Mouse (Mus musculus) A20 (cell line): ENCODE results near the gene Ndufb5.
"Not testable (repeated sequence)": the region's sequence is repeated elsewhere in the genome, so short reads cannot be mapped to it uniquely, and the experiment has no call there.

ENCODE experiments used
- DNase-seq: peaks from one replicate; pipeline ENCODE4 v3.0.0-alpha.2; 2011; ENCODE audit warnings: low read depth, low spot score

Ndufb5 gene

DNA sequence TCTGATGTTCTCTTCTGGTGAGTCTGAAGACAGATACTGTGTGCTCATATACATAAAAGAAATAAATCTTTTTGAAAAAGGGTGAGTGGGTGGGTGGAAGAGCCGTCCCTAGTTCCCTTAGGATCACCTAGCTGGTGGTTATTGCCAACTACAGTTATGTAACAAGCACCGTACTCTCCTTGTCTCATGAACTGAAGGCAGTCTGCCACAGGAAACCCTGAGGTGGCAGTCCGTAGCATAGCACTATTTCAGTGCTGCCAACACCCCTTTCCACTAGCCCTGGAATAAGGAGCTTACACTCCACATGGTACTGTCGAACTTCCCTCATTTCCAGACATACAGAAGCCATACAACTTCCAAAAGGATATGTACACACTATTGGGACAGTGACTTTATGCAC lies 8.9 kb upstream of the Ndufb5 start:
- no peak for DNase-seq

- DNase-seq: no peak
Measured at GRCm38 (mm10) chr3:32737172-32737655, 424 bp downstream of the Ndufb5 start, which contains the start of gene Mrpl47. Gene Mrpl47, minus strand, starts transcription at chr3:32737605.

DNA sequence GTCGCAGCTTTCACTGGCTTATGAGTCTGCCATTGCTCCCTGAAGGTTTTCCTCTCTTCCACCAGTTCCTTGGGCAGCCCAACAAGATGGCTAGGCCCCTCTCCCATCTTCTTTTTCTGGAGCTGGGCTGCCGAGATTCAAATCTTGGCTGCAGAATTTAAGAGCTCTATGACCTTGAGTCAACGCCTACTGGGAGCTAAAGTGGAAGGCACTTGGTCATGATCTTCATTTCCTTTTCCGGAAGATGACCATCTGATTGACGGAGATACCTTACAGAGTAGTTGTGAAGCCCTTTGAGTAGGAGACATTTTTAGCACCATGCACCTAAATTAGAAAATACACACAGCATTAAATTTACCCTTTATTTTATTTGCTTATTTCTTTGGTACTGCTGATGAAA lies 1.8 kb downstream of the Ndufb5 start:
- no peak for DNase-seq

DNA sequence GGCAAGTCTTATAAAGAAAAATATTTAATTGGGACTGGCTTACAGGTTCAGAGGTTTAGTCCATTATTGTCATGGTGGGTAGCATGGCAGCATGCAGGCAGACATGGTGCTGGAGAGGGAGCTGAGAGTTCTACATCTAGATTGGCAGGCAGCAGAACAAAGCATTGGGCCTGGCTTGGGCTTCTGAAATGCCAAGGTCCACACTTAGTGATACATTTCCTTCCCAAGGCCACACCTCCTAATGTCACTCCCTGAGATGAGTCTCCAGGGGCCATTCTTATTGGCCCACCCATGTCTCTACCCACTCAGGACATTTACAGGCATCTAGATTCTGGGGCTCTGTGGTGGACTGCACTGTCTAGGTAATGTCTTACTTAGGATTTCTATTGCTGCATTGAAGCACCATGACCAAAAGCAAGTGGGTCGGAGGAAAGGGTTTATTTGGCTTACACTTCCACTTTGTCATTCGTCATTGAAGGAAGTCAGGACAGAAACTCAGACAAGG lies 5.5 kb downstream of the Ndufb5 start:
- DNase-seq: no peak

- DNase-seq: no peak
Measured at GRCm38 (mm10) chr3:32745001-32745400, 8.2 kb downstream of the Ndufb5 start.

GRCm38 (mm10) chr3:32745426-32745825 lies 8.6 kb downstream of the Ndufb5 start:
- not testable (repeated sequence) for DNase-seq

GRCm38 (mm10) chr3:32748384-32748783 lies 11.6 kb downstream of the Ndufb5 start:
- DNase-seq: no peak

DNA sequence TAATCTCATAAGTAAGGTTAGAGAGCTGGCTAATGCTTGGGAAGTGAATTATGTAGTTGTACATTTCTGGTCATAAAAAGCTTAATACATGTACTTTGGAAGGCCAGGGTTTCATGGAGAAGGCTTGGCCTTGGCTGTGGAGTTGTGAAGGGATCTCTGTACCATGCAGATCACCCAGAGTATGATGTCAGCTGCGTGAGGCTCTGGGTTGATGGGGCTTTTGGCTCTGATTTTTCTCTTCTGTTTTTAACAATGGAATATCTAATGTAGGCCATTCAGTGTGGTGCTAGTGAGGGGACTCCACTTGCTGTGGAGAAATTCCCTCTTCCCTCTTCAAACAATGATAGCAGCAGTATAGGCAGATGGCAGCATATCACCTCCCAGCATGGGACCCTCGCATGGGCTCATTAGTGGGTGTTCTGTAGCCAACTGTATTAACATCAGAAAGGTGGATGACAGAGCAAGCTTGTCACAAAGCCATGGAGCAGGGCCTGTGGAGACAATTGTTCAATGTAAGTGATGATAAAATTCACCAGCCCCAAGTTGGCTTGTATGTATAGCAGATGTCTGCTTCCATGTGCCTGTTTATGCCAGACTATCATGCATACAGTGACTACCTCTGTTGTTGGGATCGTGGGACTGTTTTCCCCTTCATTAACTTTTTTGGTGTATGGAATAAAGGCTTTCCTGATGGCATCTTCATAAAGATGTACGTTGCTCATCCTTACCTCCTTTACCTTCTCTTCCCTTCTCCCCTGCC lies 13.2 kb downstream of the Ndufb5 start:
- no peak for DNase-seq

DNA sequence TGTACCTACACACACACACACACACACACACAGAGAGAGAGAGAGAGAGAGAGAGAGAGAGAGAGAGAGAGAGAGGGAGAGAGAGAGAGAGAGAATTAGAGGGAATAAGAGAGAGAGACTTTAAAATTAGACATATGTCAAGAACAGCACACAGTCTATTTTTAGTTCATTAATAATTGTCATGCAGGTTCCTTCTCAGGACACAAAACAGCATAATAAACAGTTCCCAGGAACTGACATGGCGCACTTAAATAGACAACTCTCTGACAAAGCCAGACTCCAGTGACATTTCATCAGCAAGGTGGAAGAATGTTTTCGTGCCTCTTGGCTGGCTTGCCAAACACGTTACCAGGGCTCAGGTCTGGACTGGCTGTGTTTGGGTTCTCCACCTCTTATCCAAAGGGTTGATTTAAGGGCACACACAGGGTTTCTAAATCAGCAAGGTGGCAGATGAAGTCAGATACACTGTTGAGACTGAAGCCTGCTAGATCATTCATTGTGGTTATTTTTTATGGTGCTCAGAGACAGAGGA lies 17.7 kb downstream of the Ndufb5 start:
- no peak for DNase-seq

- DNase-seq: no peak
Measured at GRCm38 (mm10) chr3:32759212-32759611, 22.4 kb downstream of the Ndufb5 start.

- no peak for DNase-seq
Measured at GRCm38 (mm10) chr3:32762962-32763361, 26.2 kb downstream of the Ndufb5 start.

DNA sequence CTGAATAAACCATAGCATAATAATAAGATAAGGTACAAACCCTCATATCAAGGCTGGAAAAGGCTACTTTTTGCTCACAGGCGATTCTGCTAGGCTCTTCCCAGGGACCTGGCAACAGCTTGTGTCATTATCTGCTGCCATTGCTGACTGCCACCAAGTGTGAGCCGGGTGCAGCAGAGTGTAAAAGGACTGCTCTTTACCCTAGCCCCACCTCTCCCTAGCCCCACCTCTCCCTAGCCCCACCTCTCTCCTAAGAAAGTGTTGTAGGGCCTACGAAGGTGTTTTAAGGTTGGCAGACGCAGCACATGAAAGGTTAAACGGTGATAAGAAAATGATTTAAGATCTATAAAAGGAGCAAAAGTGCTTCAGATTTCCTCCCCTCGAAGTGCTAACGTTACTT lies 27.1 kb downstream of the Ndufb5 start:
- no peak for DNase-seq

DNA sequence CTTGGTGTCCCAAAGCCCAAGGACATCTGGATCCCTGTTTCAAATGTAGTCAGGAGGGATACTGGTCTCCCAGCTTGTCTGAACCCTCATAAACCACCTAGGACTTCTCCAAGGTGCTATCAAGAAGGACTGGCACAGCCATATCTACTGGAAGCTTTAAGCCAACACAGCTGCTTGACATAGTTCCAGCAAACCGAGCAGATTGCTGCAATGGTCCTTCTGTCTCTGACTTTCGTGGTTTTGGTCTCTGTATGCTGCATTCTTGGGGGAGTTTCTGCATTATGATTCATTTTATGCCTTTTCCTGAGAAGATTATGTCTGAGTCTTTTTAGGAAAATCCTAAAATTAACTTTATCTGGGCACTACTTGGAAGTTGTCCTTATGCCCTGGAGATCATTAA lies 34.0 kb downstream of the Ndufb5 start:
- DNase-seq: no peak
